Mouse (Mus musculus): ENCODE measurements around the gene Iqgap2. TPM values are rescaled to one million over a fixed set of nuclear protein-coding genes. Genes with fewer than 3 reads are reported as not detected.
A peak's percentile ranks its signal among the peaks of the same experiment; 100 is the strongest.

The Iqgap2 gene
- polyA plus RNA-seq, 1 experiment: 6.0 TPM

GRCm38 (mm10) chr13:95778761-95779161 lies 113.0 kb downstream of the Iqgap2 start:
- no peak for DNase-seq (ENCODE audit: low spot score)

- DNase-seq (ENCODE audit: low spot score): no peak
Observed at GRCm38 (mm10) chr13:95777651-95778391, 113.9 kb downstream of the Iqgap2 start.

GRCm38 (mm10) chr13:95777237-95777636 lies 114.5 kb downstream of the Iqgap2 start:
- peak; percentile 28 for DNase-seq (ENCODE audit: low spot score)

- DNase-seq (ENCODE audit: low spot score): no peak
Observed at GRCm38 (mm10) chr13:95774966-95775696, 116.6 kb downstream of the Iqgap2 start.

GRCm38 (mm10) chr13:95765017-95765416 lies 126.7 kb downstream of the Iqgap2 start:
- DNase-seq (ENCODE audit: low spot score): no peak

- no peak for DNase-seq (ENCODE audit: low spot score)
Observed at GRCm38 (mm10) chr13:95763876-95764517, 127.7 kb downstream of the Iqgap2 start.

- DNase-seq (ENCODE audit: low spot score): no peak
Observed at GRCm38 (mm10) chr13:95759810-95760209, 131.9 kb downstream of the Iqgap2 start.

- no peak for DNase-seq (ENCODE audit: low spot score)
Observed at GRCm38 (mm10) chr13:95754285-95754684, 137.4 kb downstream of the Iqgap2 start.

- DNase-seq (ENCODE audit: low spot score): no peak
Observed at GRCm38 (mm10) chr13:95752386-95752785, 139.3 kb downstream of the Iqgap2 start.

GRCm38 (mm10) chr13:95747541-95747940 lies 144.2 kb downstream of the Iqgap2 start:
- no peak for DNase-seq (ENCODE audit: low spot score)

- DNase-seq (ENCODE audit: low spot score): no peak
Observed at GRCm38 (mm10) chr13:95747101-95747500, 144.6 kb downstream of the Iqgap2 start.

- no peak for DNase-seq (ENCODE audit: low spot score)
Observed at GRCm38 (mm10) chr13:95746509-95746908, 145.2 kb downstream of the Iqgap2 start.

GRCm38 (mm10) chr13:95745451-95745850 lies 146.3 kb downstream of the Iqgap2 start:
- no peak for DNase-seq (ENCODE audit: low spot score)

GRCm38 (mm10) chr13:95742881-95743466 lies 148.7 kb downstream of the Iqgap2 start:
- no peak for DNase-seq (ENCODE audit: low spot score)

- DNase-seq (ENCODE audit: low spot score): no peak
Observed at GRCm38 (mm10) chr13:95741813-95742689, 149.7 kb downstream of the Iqgap2 start.

- DNase-seq (ENCODE audit: low spot score): no peak
Observed at GRCm38 (mm10) chr13:95739651-95740050, 152.1 kb downstream of the Iqgap2 start.

- DNase-seq (ENCODE audit: low spot score): no peak
Observed at GRCm38 (mm10) chr13:95730491-95730890, 161.2 kb downstream of the Iqgap2 start.

- DNase-seq (ENCODE audit: low spot score): no peak
Observed at GRCm38 (mm10) chr13:95719320-95720232, 172.1 kb downstream of the Iqgap2 start.

- no peak for DNase-seq (ENCODE audit: low spot score)
Observed at GRCm38 (mm10) chr13:95715356-95715755, 176.4 kb downstream of the Iqgap2 start.

Data from urinary bladder, adult 2 months (tissue).